Mouse (Mus musculus): ENCODE measurements around the gene Megf8. TPM values are rescaled to one million over a fixed set of nuclear protein-coding genes. Genes with fewer than 3 reads are reported as not detected.

The Megf8 gene
- 100 to 1,000 TPM; 100 to 102 TPM for total RNA-seq (2021)
- long read RNA-seq, experiment 1, full-length matches to known transcripts, result 2 of 75 reads
- long read RNA-seq, experiment 1, partial matches to known transcripts, result 71 of 75 reads
- long read RNA-seq, experiment 1, other reads (novel, unspliced or antisense), result 2 of 75 reads
- long read RNA-seq, experiment 2, partial matches to known transcripts, result 48 of 49 reads
- long read RNA-seq, experiment 2, other reads (novel, unspliced or antisense), result 1 of 49 reads

DNA sequence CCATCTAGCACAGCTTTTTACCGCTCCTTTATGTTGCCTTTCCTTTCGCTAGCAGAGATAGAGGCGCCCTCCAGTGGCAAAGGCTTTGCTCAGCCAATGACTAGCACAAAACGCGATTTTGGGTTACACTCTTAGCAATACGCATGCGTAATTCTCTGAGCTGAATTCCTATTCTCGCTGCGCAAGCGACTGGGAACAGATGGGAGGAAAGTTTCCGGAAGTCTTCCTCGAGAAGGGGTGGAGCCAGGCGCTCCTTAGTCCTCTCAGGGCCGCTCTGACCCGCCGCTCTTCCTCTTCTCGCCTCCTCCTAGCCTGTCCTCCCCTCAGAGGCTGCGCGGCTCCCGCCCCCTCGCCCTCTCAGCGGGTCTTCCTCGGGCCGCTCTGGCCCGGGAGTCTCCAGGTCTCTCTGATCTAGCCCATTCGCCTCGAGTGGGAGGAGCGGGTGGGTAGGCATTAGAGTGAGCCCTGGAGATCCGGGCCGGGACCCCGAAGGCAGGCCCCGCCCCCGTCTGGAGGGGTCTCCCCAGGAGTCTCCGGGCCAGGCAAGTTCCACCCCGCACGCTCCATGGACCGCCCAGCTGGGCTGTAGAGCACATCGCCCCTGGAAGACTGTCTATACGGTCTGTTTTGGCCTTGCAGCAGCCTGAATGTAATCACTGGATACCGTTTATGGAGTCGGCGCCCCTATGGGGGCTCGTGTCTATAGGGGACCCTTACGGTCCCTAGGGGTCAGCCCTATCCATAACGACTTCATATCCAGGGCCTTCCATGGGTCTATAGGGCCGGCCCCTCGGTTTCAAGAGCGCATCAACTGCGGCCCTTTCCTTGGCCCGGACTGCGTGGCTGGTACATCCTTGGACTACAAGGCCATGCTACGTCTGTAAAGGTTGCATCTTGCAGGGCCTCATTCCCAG is at the start of gene Megf8:
TSS of gene Megf8 (plus strand) at position 633 of the 914 bp plus-strand sequence.
- DNase-seq (ENCODE audit: low spot score in 2 of 2), result peak; percentile 95 to 97

- DNase-seq (ENCODE audit: low spot score in 2 of 2), result peak; percentile 98 to 99
Measured at GRCm38 (mm10) chr7:25267301-25267750, 49.6 kb upstream of the Megf8 start, which contains the start of gene Cic. Gene Cic (plus strand): TSS chr7:25267704.

GRCm38 (mm10) chr7:25267751-25268463 is 49.1 kb upstream of the Megf8 start:
- peak; percentile 96 to 99 for DNase-seq (ENCODE audit: low spot score in 2 of 2)

DNA sequence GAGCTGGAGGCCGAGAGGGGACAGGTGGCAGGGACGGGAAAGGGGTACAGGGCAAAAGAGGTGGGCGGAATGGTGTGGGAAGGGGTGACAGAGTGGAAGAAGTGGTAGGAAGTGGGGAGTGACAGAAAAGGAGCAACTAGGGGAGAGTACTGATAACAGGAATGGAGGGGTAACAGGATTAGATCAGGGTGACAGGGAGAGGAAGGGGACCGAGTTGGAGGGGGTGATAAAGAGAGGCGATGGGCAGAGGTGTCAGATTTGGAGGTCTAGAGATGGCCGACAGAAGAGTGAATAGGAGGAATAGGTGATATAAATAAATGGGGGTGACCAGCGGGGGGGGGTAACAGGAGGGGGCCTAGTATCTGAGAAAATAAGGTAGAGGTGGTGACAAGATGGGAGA is 48.4 kb upstream of the Megf8 start:
- no peak for DNase-seq (ENCODE audit: low spot score in 2 of 2)

- no peak for DNase-seq (ENCODE audit: low spot score in 2 of 2)
Measured at GRCm38 (mm10) chr7:25269029-25269428, 47.9 kb upstream of the Megf8 start.

GRCm38 (mm10) chr7:25269545-25270271 is 47.3 kb upstream of the Megf8 start:
- no peak for DNase-seq (ENCODE audit: low spot score in 2 of 2)

- no peak for DNase-seq (ENCODE audit: low spot score in 2 of 2)
Measured at GRCm38 (mm10) chr7:25270652-25271633, 46.0 kb upstream of the Megf8 start.

GRCm38 (mm10) chr7:25271651-25272444 is 45.1 kb upstream of the Megf8 start:
- DNase-seq (ENCODE audit: low spot score in 2 of 2), result no peak

DNA sequence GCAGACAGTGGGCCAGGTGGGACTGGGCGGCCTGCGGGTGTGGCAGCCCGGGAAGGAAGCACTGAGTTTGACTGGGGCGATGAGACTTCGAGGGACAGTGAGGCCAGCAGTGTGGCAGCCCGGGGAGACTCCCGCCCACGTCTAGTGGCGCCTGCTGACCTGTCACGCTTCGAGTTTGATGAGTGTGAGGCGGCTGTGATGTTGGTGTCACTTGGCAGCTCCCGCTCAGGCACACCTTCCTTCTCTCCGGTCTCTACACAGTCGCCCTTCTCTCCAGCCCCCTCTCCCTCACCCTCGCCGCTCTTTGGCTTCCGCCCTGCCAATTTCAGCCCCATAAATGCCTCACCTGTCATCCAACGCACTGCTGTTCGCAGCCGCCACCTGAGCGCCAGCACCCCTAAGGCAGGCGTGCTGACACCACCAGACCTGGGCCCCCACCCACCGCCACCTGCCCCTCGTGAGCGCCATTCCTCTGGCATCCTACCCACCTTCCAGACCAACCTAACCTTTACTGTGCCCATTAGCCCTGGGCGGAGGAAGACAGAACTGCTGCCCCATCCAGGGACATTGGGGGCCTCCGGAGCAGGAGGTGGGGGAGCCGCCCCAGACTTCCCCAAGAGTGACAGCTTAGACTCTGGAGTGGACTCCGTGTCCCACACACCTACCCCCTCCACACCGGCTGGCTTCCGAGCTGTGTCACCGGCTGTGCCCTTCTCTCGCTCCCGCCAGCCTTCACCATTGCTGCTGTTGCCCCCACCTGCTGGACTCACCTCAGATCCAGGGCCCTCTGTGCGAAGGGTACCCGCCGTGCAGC is 44.3 kb upstream of the Megf8 start:
- DNase-seq (ENCODE audit: low spot score in 2 of 2), result no peak

- DNase-seq (ENCODE audit: low spot score in 2 of 2), result no peak
Measured at GRCm38 (mm10) chr7:25273259-25274241, 43.4 kb upstream of the Megf8 start.

DNA sequence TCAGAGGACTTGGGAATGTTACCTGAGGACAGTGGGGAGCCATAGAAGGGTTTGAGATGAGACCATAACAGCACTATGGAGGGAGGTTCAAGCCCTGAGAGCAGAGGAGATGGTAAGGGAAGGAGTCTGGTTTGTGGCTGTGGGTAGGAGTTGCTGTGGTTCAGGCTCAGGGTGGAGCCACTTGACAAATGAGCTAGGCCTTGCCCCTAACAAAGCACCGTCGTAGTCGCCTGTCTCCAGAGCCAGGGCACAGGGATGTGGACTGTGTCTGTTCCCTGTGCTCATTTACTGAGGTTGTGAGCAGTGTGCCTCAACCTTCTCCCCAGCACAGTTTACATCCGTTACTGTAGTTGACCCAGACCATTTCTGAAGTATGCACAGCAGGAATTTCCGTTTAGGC is 42.4 kb upstream of the Megf8 start:
- DNase-seq (ENCODE audit: low spot score in 2 of 2), result no peak

GRCm38 (mm10) chr7:25274996-25275395 is 42.0 kb upstream of the Megf8 start:
- DNase-seq (ENCODE audit: low spot score in 2 of 2), result no peak

- no peak for DNase-seq (ENCODE audit: low spot score in 2 of 2)
Measured at GRCm38 (mm10) chr7:25275555-25276298, 41.2 kb upstream of the Megf8 start.

DNA sequence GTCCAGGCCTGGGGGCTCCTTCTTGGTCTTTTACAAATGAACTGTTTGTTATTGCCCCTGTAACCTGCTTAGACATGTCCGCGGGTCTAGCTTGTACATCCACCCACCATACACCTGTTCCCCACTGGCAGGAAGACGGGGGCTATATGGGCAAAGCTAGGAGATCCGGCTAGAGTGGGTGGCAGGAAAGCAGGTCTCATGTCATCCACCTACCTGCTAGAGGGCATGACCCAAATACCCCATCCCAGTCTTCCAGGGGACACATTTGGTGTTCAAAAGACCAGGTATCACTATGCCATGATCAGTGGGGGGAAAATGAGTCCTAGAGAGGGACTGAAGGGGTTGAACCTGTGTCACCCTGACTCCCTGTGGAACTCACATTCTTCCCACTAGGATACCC is 39.6 kb upstream of the Megf8 start:
- DNase-seq (ENCODE audit: low spot score in 2 of 2), result peak in 1 of 2 experiments; percentile 3

DNA sequence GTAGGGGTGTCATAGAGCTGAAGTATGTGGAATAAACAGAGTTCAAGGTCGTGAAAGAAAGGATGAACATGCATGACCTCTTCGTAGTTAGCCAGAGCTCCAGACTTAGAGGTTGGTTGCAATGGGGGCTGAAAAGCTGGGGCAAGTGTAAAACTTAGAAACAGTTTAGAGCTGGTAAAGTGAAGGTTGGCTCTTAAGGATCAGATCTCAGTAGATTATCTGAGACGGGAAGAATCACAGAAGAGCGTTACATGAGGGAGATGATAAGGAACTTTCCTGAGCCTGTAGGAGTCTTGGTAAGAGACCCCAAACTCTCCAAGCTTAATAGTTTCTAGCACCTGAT is 39.0 kb upstream of the Megf8 start:
- DNase-seq (ENCODE audit: low spot score in 2 of 2), result no peak

Data from left cerebral cortex, adult 18-20 months (tissue).